Mouse (Mus musculus) olfactory bulb, adult 2 months (tissue): ENCODE results near the gene Ankrd40. TPM values are rescaled to one million over a fixed set of nuclear protein-coding genes. Genes with fewer than 3 reads are reported as not detected.

ENCODE experiments used
- H3K27ac ChIP-seq: fragments of 200-500 bp; 2 replicates; pipeline ENCODE4 v1.5.1; 2012; ENCODE audit warnings: low read depth, low read length; ENCODE audit not compliant: insufficient read depth
- H3K4me1 ChIP-seq: fragments of 200-500 bp; 2 replicates; pipeline ENCODE4 v1.6.1; 2012; ENCODE audit warnings: low read length; ENCODE audit not compliant: control insufficient read depth, insufficient read depth
- H3K4me3 ChIP-seq: fragments of 200-500 bp; 2 replicates; pipeline ENCODE4 v1.5.1; 2012; ENCODE audit warnings: mild to moderate bottlenecking, low read depth, low read length, moderate library complexity; ENCODE audit not compliant: insufficient read depth
- CTCF ChIP-seq: fragments of 200-500 bp; IDR thresholded peaks from 2 replicates; pipeline ENCODE4 v1.5.1; 2012; ENCODE audit warnings: low read depth, mild to moderate bottlenecking, low read length, moderate library complexity; ENCODE audit not compliant: insufficient read depth
- POLR2A ChIP-seq: fragments of 200-500 bp; IDR thresholded peaks from 2 replicates; pipeline ENCODE4 v1.6.1; 2012; ENCODE audit warnings: mild to moderate bottlenecking, low read depth, low read length, moderate library complexity; ENCODE audit not compliant: insufficient read depth
- WGBS: fragments of 180-500 bp; shearing (Covaris S2); methylation state at CpG from one replicate; pipeline ENCODE4 v1.1.7; 2018; 5-methylcytosine and 5-hydroxymethylcytosine counted together
- polyA plus RNA-seq: library from polyadenylated mRNA; stranded (reverse); fragments of >200 nt; gene quantifications from 2 replicates; pipeline ENCODE4 v1.2.4, GENCODE M21; 2012; ENCODE audit warnings: low replicate concordance; ENCODE audit not compliant: missing spikeins, insufficient read depth, insufficient read length

Gene Ankrd40
- polyA plus RNA-seq, 1 experiment: 384 TPM

DNA sequence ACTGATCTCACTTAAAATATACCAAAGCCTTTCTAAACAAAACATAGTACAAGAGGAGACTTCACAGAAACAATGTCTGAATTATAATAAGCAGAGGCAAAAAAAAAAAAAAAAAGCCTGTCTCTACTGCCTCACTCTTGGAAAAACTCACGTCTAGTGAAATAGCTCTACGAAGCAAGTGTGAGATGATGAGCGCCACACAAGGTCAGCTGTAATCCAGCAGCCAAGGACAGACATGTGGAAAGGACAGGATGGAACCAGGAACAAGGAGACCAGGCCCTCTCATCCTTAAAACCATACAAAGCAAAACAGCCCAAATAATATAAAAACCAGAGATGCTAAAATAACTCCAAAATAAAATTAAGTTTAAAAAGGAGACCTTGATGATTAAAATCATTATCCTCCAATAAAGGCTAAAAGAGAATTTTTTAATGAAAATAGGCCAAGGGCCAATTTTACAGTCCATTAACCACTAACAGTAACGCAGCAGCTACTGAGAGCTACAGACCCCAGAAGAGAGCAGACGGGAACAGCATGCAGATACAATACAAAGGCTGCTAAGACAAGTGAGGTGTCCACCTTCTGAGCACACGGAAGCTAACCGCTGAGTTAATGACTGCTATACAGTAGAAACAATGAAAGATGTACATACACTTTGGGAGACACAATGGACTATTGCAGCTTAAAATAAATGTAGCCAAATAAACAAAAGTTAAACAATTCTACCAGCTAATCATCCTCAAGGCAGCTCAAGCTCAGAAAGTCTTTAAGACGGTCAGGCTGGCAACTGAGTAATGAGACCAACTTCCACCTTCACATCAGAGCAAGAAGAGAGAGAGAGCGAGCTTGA, 32.6 kb upstream of the Ankrd40 start:
- H3K4me3 ChIP-seq: no peak overlapping the region
- H3K27ac ChIP-seq: no peak overlapping the region
- TF ChIP-seq CTCF (no peak), POLR2A (no peak)
- 33% methylated on average over 9 of the region's 9 CpGs for WGBS
- H3K4me1 ChIP-seq: no peaks in the 10 kb centered on the region

GRCm38 (mm10) chr11:94312733-94313132, 15.1 kb upstream of the Ankrd40 start:
- H3K4me3 ChIP-seq: no peak overlapping the region
- 53% methylated on average over 1 of the region's 1 CpGs for WGBS
- no peak for TF ChIP-seq CTCF
- TF ChIP-seq POLR2A: no peak
- H3K27ac ChIP-seq: no peak overlapping the region
- peaks cover 2% of the 10 kb centered on the region; the same call in 1 of the 2 replicates for H3K4me1 ChIP-seq

DNA sequence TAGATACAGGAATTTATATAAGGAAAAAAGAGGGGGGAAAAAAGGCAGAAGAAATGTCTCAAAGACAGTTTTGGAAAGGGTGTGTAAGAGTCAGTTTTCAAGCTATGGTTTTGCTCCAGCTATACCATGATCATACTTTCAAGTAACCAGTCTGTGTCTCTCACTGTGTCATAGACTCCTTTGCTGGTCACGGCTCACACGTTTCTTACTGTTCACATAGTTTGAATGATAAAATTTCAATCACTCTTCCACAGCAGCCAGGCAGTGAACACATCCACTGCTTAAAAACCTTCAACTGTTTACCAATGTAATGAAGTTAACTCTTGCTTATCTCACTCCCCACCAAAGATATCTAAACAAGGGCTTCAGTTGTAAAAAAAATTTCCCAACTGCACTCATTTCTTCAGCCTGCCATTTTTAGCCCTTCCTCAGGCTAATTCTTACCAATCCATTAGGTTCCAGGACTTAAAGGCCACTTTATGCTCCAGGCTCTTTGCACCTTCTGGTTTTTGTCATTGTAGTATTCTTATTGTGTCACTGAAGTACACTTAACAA, 13.6 kb upstream of the Ankrd40 start:
- TF ChIP-seq POLR2A (no peak), CTCF (no peak)
- no peak overlapping the region for H3K27ac ChIP-seq
- H3K4me3 ChIP-seq: no peak overlapping the region
- WGBS: 36% methylated on average over 2 of the region's 2 CpGs
- peaks cover 5% of the 10 kb centered on the region for H3K4me1 ChIP-seq

DNA sequence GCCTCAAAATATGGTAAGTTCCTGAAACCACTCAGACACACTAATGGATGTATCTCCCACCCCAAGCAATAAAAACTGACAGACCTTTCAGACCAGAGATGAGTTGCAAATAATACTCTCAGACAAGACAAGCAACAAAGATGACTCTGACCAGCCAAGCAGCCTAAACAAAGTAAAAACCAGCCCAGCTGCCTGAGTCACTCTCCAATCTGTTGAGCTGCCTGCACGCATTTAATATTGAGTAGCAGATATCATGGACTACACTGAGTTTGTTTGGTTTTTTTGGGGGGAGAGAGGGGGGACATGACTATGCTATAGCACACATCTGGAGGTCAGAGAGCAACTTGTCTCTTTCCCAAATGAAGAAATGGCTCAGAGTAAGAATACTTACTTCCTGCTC, 12.5 kb upstream of the Ankrd40 start:
- Histone ChIP-seq H3K27ac (no peak overlapping the region), H3K4me1 (peaks cover 6% of the 10 kb centered on the region), H3K4me3 (no peak overlapping the region)
- TF ChIP-seq POLR2A (no peak), CTCF (no peak)
- 11% methylated on average over 1 of the region's 1 CpGs for WGBS

- 49% methylated on average over 2 of the region's 2 CpGs for WGBS
- no peak for TF ChIP-seq CTCF
- no peak for TF ChIP-seq POLR2A
- Histone ChIP-seq H3K4me3 (no peak overlapping the region), H3K27ac (no peak overlapping the region), H3K4me1 (peaks cover 6% of the 10 kb centered on the region)
Observed at GRCm38 (mm10) chr11:94316528-94316927, 11.3 kb upstream of the Ankrd40 start.

DNA sequence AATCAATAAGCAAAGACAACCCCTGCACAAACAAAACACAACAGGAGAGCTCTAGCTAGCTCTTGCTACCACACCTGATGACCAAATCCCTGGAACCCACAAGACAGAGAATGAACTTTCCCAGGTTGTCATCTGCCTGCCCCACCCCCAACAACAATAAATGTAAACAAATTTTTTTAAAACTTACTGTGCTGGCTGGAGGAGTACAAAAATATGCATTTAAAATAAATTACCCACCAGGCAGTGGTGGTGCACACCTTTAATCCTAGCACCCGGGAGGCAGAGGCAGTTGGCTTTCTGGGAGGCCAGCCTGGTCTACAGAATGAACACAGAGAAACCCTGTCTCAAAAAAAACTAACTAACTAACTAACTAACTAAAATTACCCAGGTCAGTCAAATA, 10.8 kb upstream of the Ankrd40 start:
- WGBS: 63% methylated on average over 1 of the region's 1 CpGs
- TF ChIP-seq POLR2A (no peak), CTCF (no peak)
- Histone ChIP-seq H3K4me1 (peaks cover 6% of the 10 kb centered on the region), H3K4me3 (no peak overlapping the region), H3K27ac (no peak overlapping the region)

DNA sequence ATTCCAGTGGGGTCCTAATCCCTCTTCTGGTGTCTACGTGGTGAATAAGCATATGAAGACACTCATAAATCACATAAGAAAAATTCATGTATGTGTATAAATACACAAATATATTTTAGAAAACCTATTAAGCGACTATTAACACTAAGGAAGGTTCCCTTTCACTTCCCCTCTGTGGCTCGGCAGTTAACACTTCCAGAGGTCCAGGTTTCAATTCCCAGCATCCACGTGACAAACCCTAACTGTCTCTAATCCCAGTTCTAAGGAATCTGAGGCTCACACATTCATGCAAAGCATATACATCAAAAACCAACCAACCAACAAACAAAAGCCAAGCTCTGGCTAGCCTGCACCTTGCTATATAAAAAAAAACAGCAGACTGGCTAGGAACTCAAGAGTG, 10.3 kb upstream of the Ankrd40 start:
- no peak for TF ChIP-seq POLR2A
- no peak for TF ChIP-seq CTCF
- Histone ChIP-seq H3K4me3 (no peak overlapping the region), H3K27ac (no peak overlapping the region), H3K4me1 (peaks cover 6% of the 10 kb centered on the region)
- 56% methylated on average over 4 of the region's 4 CpGs for WGBS

DNA sequence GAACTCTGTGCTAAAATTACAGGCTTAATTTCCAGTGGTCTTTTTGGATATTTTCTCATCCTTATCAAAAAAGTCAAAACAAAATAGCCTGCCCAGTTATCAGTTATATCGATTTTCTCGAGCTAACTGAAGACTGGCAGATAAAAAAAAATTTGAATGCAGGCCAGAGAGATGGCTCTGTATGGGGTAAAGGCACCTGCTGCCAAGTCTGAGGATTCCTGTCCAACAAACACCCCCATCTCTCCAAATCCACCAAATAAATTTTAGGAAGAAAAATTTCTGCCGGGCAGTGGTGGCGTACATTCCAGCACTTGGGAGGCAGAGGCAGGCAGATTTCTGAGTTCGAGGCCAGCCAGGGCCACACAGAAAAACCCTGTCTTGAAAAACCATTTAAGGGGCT, 9.7 kb upstream of the Ankrd40 start:
- H3K27ac ChIP-seq: no peak overlapping the region
- 50% methylated on average over 5 of the region's 5 CpGs for WGBS
- no peak overlapping the region for H3K4me3 ChIP-seq
- peaks cover 6% of the 10 kb centered on the region for H3K4me1 ChIP-seq
- TF ChIP-seq CTCF (no peak), POLR2A (no peak)

DNA sequence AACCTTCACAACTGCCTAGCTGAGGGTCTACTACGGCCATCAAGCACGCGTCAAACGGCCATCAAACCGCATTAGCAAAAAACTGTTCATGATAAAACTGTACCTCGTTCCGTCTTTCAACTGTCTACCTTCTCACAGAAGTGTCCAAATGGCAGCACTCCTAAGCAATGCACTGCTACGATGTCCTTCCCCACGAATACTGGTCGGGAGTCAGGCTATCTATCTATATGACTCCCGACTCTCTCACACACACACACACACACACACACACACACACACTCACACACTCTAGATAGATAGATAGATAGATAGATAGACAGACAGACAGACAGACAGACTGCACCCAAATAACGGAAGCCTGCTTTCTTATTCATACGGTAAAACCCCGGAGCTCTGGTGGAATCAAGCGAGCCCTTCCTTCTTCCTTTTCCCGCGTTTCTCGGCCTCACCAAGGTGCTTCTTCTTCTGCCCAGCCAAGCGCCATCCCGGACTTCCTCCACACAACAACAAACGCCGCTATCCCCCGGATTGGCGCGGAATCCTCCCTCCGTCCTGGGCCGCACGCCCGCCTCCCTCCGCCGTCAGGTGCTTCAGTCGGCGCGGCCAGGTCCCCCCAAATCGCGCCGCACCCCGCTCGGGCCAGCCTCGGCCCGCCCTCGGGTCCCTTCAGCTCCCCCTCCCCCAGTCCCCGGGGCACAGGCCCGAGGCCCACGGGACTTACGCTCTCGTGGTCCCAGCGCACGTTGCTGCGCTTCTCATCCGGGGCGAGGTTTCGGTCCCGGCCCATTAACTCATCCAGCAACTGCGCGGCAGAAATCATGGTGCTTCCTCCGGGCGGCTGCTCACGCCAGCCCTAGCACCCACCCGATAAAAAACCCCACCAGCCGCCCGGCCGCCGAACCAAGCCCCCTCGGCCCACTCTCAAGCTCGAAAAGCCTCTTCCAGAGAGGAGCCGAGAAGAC, 6.6 kb upstream of the Ankrd40 start:
- Histone ChIP-seq H3K4me1 (peaks cover 11% of the 10 kb centered on the region), H3K27ac (peak overlapping the region; percentile 96), H3K4me3 (peak overlapping the region; percentile 99)
- no peak for TF ChIP-seq POLR2A
- TF ChIP-seq CTCF: no peak
- under 1% methylated on average over 67 of the region's 67 CpGs for WGBS
